Mouse (Mus musculus) bone marrow, adult 2 months (tissue): ENCODE measurements around the gene Spred1.

Experiments
- CTCF ChIP-seq: fragments of 200-500 bp; IDR thresholded peaks from 2 replicates; pipeline ENCODE4 v1.5.1; 2011; ENCODE audit warnings: low read length, control low read depth; ENCODE audit not compliant: control insufficient read depth, insufficient read depth
- POLR2A ChIP-seq: fragments of 200-500 bp; IDR thresholded peaks from 2 replicates; pipeline ENCODE4 v1.6.1; 2011; ENCODE audit warnings: low read depth, mild to moderate bottlenecking, control low read depth, low read length, borderline replicate concordance; ENCODE audit not compliant: control insufficient read depth

- TF ChIP-seq CTCF, result no peak
- TF ChIP-seq POLR2A, result no peak
Observed at GRCm38 (mm10) chr2:117152161-117152560, 31.0 kb downstream of the Spred1 start.
